Mouse (Mus musculus): Measurements from ENCODE around the gene Olfr201. TPM values are rescaled to one million over a fixed set of nuclear protein-coding genes. Genes with fewer than 3 reads are reported as not detected.
"Not testable (repeated sequence)": the region's sequence is repeated elsewhere in the genome, so short reads cannot be mapped to it uniquely, and the experiment has no call there.

The Olfr201 gene
- total RNA-seq (2014; rRNA removed): not detected in 2 replicates
- polyA plus RNA-seq (2015; fragmentation: Nextera tagmentation; extraction: Ambion mirVana): not detected in 2 replicates

GRCm38 (mm10) chr16:59272532-59272931 is at the start of gene Olfr201:
TSS of gene Olfr201 (minus strand) at chr16:59272632.
- not testable (repeated sequence) for H3K9me3 ChIP-seq (ENCODE audit: low read length); ATAC-seq (ENCODE audit: low FRiP score)
- WGBS: 87% methylated on average over 4 of the region's 4 CpGs

GRCm38 (mm10) chr16:59318148-59318547 is 45.7 kb upstream of the Olfr201 start, which contains the start of gene Olfr204:
TSS of gene Olfr204 (minus strand) at chr16:59318248.
- ATAC-seq (ENCODE audit: low FRiP score) (no peak), DNase-seq (ENCODE audit: low spot score) (no peak)
- no peaks in the 10 kb centered on the region for H3K36me3 ChIP-seq (ENCODE audit: insufficient read depth, low read length)
- no peak within 1 kb of the TSS for H3K4me2 ChIP-seq (ENCODE audit: low read depth, low read length, poor library complexity, severe bottlenecking)
- H3K4me1 ChIP-seq (ENCODE audit: insufficient read depth, low read length): no peaks in the 10 kb centered on the region
- H3K9ac ChIP-seq (replicated peaks; ENCODE audit: low read length, poor library complexity, severe bottlenecking): no peak within 1 kb of the TSS
- TF ChIP-seq CTCF (IDR thresholded peaks at IDR 0.05): no peak
- no peak within 1 kb of the TSS for H3K27ac ChIP-seq (ENCODE audit: low read depth, low read length)
- no peaks in the 10 kb centered on the region for H3K27me3 ChIP-seq (ENCODE audit: insufficient read depth, low read length)
- no peaks in the 10 kb centered on the region for H3K9me3 ChIP-seq (ENCODE audit: low read length)
- no peak within 1 kb of the TSS for H3K4me3 ChIP-seq (ENCODE audit: low read depth, low read length)

More at GRCm38 (mm10) chr16:59272532-59272931, at the start of gene Olfr201:
- not testable (repeated sequence) for H3K27ac ChIP-seq (ENCODE audit: low read depth, low read length); H3K9ac ChIP-seq (replicated peaks; ENCODE audit: low read length, poor library complexity, severe bottlenecking); H3K4me2 ChIP-seq (ENCODE audit: low read depth, low read length, poor library complexity, severe bottlenecking); DNase-seq (ENCODE audit: low spot score); H3K27me3 ChIP-seq (ENCODE audit: insufficient read depth, low read length); H3K4me1 ChIP-seq (ENCODE audit: insufficient read depth, low read length); H3K4me3 ChIP-seq (ENCODE audit: low read depth, low read length); H3K36me3 ChIP-seq (ENCODE audit: insufficient read depth, low read length)

GRCm38 (mm10) chr16:59298581-59298980 is 26.1 kb upstream of the Olfr201 start, which contains the start of gene Olfr203:
TSS of gene Olfr203 (plus strand) at chr16:59298881.
- no peak within 1 kb of the TSS for H3K4me2 ChIP-seq (ENCODE audit: low read depth, low read length, poor library complexity, severe bottlenecking)
- no peak for DNase-seq (ENCODE audit: low spot score)
- WGBS: 86% methylated on average over 2 of the region's 2 CpGs
- H3K36me3 ChIP-seq (ENCODE audit: insufficient read depth, low read length): no peaks in the 10 kb centered on the region
- H3K9me3 ChIP-seq (ENCODE audit: low read length): no peaks in the 10 kb centered on the region
- no peaks in the 10 kb centered on the region for H3K4me1 ChIP-seq (ENCODE audit: insufficient read depth, low read length)
- H3K27me3 ChIP-seq (ENCODE audit: insufficient read depth, low read length): no peaks in the 10 kb centered on the region
- ATAC-seq (ENCODE audit: low FRiP score): no peak
- H3K4me3 ChIP-seq (ENCODE audit: low read depth, low read length): no peak within 1 kb of the TSS
- no peak within 1 kb of the TSS for H3K9ac ChIP-seq (replicated peaks; ENCODE audit: low read length, poor library complexity, severe bottlenecking)
- H3K27ac ChIP-seq (ENCODE audit: low read depth, low read length): no peak within 1 kb of the TSS
- TF ChIP-seq CTCF (IDR thresholded peaks at IDR 0.05): no peak

- 84% methylated on average over 9 of the region's 9 CpGs for WGBS
- not testable (repeated sequence) for H3K27ac ChIP-seq (ENCODE audit: low read depth, low read length); H3K9me3 ChIP-seq (ENCODE audit: low read length); H3K4me3 ChIP-seq (ENCODE audit: low read depth, low read length); H3K36me3 ChIP-seq (ENCODE audit: insufficient read depth, low read length); H3K4me2 ChIP-seq (ENCODE audit: low read depth, low read length, poor library complexity, severe bottlenecking); H3K27me3 ChIP-seq (ENCODE audit: insufficient read depth, low read length); H3K4me1 ChIP-seq (ENCODE audit: insufficient read depth, low read length); ATAC-seq (ENCODE audit: low FRiP score); DNase-seq (ENCODE audit: low spot score); H3K9ac ChIP-seq (replicated peaks; ENCODE audit: low read length, poor library complexity, severe bottlenecking)
Measured at GRCm38 (mm10) chr16:59287576-59287975, 15.1 kb upstream of the Olfr201 start.

- H3K36me3 ChIP-seq (ENCODE audit: insufficient read depth, low read length): no peaks in the 10 kb centered on the region
- TF ChIP-seq CTCF (IDR thresholded peaks at IDR 0.05): no peak
- no peak within 1 kb of the TSS for H3K4me2 ChIP-seq (ENCODE audit: low read depth, low read length, poor library complexity, severe bottlenecking)
- no peaks in the 10 kb centered on the region for H3K27me3 ChIP-seq (ENCODE audit: insufficient read depth, low read length)
- H3K4me3 ChIP-seq (ENCODE audit: low read depth, low read length): no peak within 1 kb of the TSS
- H3K4me1 ChIP-seq (ENCODE audit: insufficient read depth, low read length): no peaks in the 10 kb centered on the region
- H3K9me3 ChIP-seq (ENCODE audit: low read length): no peaks in the 10 kb centered on the region
- no peak within 1 kb of the TSS for H3K27ac ChIP-seq (ENCODE audit: low read depth, low read length)
- H3K9ac ChIP-seq (replicated peaks; ENCODE audit: low read length, poor library complexity, severe bottlenecking): no peak within 1 kb of the TSS
- DNase-seq (ENCODE audit: low spot score) (no peak), ATAC-seq (ENCODE audit: low FRiP score) (no peak)
- 81% methylated on average over 1 of the region's 1 CpGs for whole genome bisulfite sequencing
Measured at GRCm38 (mm10) chr16:59286693-59287092, 14.3 kb upstream of the Olfr201 start, which contains the start of gene Olfr202. TSS of gene Olfr202 (minus strand) at chr16:59286793.

GRCm38 (mm10) chr16:59283476-59283875 is 11.0 kb upstream of the Olfr201 start:
- Histone ChIP-seq H3K4me2 (ENCODE audit: low read depth, low read length, poor library complexity, severe bottlenecking) (no peak overlapping the region), H3K4me3 (ENCODE audit: low read depth, low read length) (no peak overlapping the region), H3K9me3 (ENCODE audit: low read length) (no peaks in the 10 kb centered on the region), H3K27me3 (ENCODE audit: insufficient read depth, low read length) (no peaks in the 10 kb centered on the region), H3K9ac (replicated peaks; ENCODE audit: low read length, poor library complexity, severe bottlenecking) (no peak overlapping the region), H3K4me1 (ENCODE audit: insufficient read depth, low read length) (no peaks in the 10 kb centered on the region), H3K36me3 (ENCODE audit: insufficient read depth, low read length) (no peaks in the 10 kb centered on the region), H3K27ac (ENCODE audit: low read depth, low read length) (no peak overlapping the region)
- 88% methylated on average over 1 of the region's 1 CpGs for WGBS
- ATAC-seq (ENCODE audit: low FRiP score) (no peak), DNase-seq (ENCODE audit: low spot score) (no peak)
- TF ChIP-seq CTCF (IDR thresholded peaks at IDR 0.05): no peak
